Mouse (Mus musculus) embryonic stem cell, embryonic (primary cell): Measurements from ENCODE around the gene Rbm18.
"Not testable (repeated sequence)": the region's sequence is repeated elsewhere in the genome, so short reads cannot be mapped to it uniquely, and the experiment has no call there.

Source experiments
- CTCF ChIA-PET, 4 experiments: fragments of 300-600 bp in 2 of 4; fragments of 350-600 bp in 2 of 4; sonication (Branson Sonifier 250); formaldehyde crosslinking; loops; one replicate each; lab custom pipeline; 2022; ENCODE audit warnings: inconsistent platforms in 2 of 4; lab: Charles Lee
- POLR2A ChIA-PET, 4 experiments: fragments of 300-600 bp in 2 of 4; fragments of 350-600 bp in 2 of 4; sonication (Branson Sonifier 250); formaldehyde crosslinking; loops; one replicate each; lab custom pipeline; 2022; ENCODE audit warnings: antibody characterized with exemption in 4 of 4, inconsistent platforms in 1 of 4; lab: Charles Lee

The Rbm18 gene

DNA sequence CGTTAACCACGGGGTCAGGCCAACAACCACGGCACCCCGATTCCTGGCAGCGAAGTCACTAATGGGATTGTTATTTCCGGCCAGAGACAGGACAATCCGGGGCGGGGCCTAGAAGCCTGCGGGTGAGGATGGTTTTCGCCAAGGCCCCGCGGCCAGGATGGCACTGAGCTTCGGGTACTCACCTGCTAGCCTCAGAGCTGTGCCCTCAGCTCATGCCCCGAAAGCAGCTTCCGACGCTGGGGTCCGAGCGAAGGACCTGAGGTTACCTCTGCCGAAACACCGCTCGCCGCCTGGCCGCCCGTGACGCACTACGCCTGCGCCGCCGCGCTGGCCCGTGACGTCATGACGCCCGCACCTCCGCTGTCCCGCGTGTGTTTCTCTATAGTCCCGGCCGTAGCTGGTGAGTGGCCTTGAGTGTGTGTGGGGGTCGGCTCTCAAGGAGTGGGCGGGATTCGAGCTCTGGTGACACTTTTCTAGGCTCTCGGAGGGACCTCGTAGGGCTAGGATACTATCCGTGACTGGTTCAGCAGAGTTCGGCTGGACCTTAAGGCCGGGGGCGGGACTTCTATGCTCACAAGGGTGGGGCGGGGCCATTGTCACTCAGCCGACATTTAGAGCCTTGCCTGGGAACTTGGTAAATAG is at the start of gene Rbm18, which contains the start of gene Mrrf:
Gene Rbm18 (minus strand): TSS at position 474 of the 642 bp plus-strand sequence.
Gene Mrrf (plus strand): TSS at position 90 of the 642 bp plus-strand sequence.
- CTCF ChIA-PET = no interaction called here
- POLR2A ChIA-PET = interaction anchor here in 3 of 4 experiments (0.5 to 1.6 kb wide), 15 partner anchors 9 to 1497 kb away, joined by 3 to 7 read pairs (median 3); partner anchors contain the start of gene Pdcl (in 1 of the 3)

DNA sequence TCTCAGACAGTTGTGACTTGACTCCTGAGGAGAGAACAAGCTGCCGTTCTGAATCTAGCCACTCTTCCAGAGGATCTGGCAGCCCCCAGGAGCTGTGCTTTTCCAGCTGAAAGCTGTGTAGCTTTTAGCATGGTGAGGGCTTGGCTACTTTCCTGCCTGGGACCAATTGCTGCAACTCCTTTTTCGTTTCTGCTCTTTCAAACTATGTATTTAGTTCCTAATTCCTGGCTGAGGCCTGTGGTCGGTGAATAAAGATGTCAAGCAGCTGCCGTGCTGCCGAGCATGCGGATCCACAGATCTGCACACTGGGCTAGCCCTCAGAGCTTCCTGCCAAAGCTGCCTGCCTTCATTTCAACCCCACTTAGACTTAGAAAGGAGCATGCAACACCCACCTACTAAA is 48.3 kb upstream of the Rbm18 start:
- ChIA-PET POLR2A (interaction anchor here in 1 of 4 experiments (1.0 to 1.9 kb wide), 2 partner anchors 10 to 56 kb away, joined by 3 to 4 read pairs; no protein-coding TSS in a partner anchor), CTCF (no interaction called here)

DNA sequence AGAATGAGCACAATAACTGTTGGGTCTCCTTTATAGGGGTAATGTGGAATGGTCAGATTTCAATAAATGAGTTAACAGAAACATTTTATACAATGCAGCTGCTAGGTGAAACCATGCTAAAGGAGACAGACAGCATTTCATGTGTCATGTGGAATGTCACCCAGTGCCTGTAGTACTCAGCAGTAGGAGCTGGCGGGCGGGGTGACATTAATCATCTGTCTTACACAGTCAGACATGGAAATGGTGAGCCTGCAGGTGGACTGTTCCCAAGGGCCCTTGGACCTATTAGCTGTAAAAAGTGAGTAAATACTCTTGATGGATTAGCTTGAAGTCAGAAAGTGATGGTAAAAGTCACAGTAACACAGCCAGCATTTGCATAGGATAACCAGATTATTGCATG is 47.6 kb upstream of the Rbm18 start:
- ChIA-PET CTCF (no interaction called here), POLR2A (interaction anchor here in 1 of 4 experiments (1.0 to 1.9 kb wide), 2 partner anchors 10 to 55 kb away, joined by 3 to 4 read pairs; no protein-coding TSS in a partner anchor)

DNA sequence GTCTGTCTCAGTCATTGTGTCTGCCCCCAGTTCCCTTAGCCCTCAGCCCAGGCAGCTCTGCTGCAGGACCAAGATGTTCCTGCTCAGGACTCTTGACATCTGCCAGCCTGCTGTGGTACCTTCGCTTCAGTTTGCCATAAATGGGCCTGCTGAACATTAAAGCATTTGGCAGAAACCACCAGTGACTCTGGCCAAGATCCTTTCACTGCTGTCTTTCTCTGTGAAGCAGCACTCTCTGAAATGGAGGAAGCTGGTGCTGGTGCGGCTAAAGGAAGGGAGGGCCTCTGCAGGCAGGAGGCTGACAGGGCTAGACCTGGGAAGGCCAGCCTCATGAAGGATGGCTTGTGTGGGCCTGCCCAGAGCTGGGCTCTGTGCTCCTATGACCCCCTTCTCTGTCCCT is 46.7 kb upstream of the Rbm18 start:
- POLR2A ChIA-PET = interaction anchor here in 1 of 4 experiments (0.5 kb wide), 1 partner anchor 764 kb away, joined by 3 read pairs; no protein-coding TSS in a partner anchor

DNA sequence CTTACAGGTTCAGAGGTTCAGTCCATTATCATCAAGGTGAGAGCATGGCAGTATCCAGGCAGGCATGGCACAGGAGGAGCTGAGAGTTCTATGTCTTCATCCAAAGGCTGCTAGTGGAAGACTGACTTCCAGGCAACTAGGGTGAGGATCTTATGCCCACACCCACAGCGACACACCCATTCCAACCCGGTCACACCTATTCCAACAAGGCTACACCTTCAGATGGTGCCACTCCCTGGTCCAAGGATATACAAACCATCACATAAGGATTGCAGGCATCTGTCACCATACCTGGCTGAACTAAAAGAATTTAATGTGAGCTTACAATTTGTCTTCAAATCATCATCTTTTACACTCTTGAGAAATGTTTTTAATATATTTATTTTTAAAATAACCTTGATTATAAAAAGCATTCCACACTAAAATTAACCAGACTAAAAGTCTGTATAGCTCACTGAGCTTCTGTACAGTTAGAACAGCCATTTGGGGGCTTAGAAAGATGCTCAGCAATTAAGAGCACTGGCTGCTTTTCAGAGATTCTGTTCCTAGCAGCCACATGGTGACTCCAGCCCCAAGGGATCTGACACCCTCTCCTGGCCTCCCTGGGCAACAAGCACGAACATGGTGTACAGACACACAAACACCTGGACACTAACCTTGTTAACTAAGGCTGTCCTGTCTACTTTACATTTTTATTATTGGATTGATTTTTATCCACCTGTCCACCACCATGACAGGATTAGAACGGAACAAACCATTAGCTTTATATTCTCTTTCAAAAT is 45.2 kb upstream of the Rbm18 start:
- CTCF ChIA-PET = not testable (repeated sequence)
- POLR2A ChIA-PET = interaction anchor here in 1 of 4 experiments (1.0 to 1.3 kb wide), 2 partner anchors 11 to 17 kb away, joined by 3 read pairs; no protein-coding TSS in a partner anchor

More for the DNA sequence above, 46.7 kb upstream of the Rbm18 start:
- CTCF ChIA-PET = no interaction called here

DNA sequence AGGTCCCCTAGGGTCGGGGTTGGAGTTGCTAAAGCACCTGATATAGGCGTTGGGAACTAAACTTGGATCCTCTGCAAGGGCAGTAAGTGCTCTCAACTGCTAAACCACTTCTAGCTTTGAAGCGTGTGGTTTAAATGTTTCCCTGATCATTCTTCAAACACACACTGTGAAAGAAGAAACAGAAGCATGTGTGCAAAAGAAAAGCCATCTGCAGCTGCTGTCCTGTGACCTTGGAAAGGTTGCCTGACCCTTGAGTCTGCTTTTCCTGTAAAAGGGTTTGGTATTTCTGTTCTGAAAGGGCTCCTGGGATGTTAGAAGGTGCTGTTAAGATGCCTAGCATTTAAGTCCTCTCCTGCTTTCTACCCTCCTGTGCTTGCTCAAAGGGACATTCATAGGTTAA is 42.9 kb upstream of the Rbm18 start:
- CTCF ChIA-PET = no interaction called here
- POLR2A ChIA-PET = interaction anchor here in 1 of 4 experiments (1.1 kb wide), 1 partner anchor 24 kb away, joined by 4 read pairs; no protein-coding TSS in a partner anchor

DNA sequence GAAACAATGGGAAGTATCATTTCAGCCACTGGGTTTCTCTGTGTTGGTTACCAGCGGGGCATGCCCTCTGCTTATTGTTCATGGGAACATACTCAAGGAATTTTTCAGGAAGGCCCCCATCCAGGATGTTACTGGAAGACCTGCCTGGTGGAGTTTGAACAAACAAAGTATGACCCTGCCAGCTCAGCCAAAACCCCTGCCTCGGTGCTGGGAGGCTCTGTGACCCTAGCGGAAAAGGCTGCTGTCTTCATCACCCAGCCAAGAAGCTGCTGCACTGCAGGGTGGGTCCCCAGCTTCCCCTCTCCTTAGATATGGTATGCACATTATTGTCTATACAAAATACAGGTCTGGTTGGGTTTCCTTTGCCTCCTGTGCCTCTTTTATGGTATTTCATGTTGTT is 36.0 kb upstream of the Rbm18 start:
- CTCF ChIA-PET = interaction anchor here in 1 of 4 experiments (0.7 kb wide), 1 partner anchor 475 kb away, joined by 3 read pairs; no protein-coding TSS in a partner anchor
- POLR2A ChIA-PET = no interaction called here

DNA sequence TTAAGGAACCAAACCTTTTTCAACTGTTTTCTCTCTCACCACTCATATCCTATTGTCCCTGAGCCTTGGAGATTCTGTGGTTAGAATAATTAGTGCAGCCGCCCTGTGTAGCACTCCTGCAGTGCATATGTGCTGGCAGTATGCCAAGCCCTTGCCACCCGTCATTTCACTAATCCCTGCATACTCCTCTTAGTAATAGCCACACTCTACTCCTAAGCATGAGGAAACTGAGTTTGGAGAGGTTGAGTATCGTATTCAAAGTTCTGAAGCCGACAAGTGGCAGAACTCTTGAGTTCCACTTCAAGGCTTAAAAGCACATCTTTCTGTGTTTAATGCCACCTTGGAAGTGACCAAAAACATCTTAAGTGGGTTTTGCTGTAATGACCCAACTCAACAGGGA is 35.6 kb upstream of the Rbm18 start:
- CTCF ChIA-PET = interaction anchor here in 1 of 4 experiments (0.7 kb wide), 1 partner anchor 475 kb away, joined by 3 read pairs; no protein-coding TSS in a partner anchor
- POLR2A ChIA-PET = no interaction called here

DNA sequence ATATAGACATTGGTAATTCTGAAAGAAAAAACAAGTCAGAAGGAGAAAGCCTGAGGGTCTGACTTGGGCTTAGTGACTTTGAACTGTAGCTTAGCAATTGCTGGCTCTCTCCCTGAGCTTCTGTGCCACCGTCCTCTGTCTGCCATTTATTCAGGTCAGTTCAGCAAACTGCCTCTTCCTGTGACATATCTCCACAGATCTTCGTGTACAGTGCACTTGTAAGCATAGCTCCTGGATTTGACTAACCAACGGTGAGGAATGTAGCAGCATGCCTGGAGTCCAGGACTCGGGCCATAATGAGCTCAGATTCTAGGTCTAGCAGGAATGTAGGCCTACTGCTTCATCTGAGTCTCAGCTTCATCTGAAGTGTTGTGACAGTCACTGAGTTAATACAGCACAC is 32.6 kb upstream of the Rbm18 start:
- ChIA-PET POLR2A (no interaction called here), CTCF (no interaction called here)

DNA sequence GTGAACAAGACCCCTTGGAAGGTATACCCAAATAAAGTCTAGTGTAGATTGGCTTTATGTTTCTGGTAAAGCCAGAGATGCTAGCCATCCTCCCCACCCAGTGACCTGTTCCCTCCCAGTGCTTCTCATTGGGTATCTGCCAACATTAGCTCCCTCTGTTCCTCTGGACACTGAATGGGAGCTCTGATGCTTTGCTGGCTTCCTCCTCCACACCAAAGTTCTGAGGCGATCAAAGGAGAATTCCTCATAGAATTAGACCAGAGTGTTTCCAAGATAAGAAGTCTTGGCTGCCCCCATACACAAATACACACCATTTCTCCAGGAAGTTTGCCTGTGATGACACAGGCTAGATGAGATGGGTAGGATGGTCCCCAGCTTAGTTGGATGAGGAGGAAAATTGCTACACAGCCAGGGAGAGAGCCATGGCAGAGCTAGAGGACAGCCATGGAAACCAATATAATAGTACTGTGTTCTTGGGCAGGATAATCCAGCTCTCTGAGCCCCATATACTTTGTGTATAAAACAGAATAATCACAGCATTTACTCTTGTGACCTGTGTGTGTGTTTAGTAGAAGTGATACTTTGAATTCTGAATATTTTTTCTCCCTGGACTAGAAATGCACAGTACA is 31.5 kb upstream of the Rbm18 start:
- ChIA-PET CTCF (no interaction called here), POLR2A (interaction anchor here in 1 of 4 experiments (0.8 kb wide), 1 partner anchor 127 kb away, joined by 3 read pairs; no protein-coding TSS in a partner anchor)

DNA sequence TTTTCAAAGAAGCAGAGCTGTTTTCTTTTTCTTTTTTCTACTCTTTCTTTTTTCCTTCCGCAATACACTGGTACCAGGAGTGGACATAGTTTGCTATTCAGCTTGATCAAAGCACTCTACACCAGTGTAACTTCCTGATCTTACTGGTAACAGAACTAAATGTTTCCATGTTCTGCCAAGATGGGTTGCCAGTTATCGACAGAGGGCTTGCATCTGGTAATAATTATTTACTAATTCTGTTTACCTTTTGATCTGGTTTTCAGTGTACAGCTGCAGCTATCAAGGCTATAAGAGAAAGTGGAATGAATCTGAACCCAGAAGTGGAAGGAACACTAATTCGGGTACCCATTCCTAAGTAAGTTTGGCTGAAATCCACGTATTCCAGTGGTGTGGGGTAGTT is 22.8 kb upstream of the Rbm18 start:
- CTCF ChIA-PET = no interaction called here
- POLR2A ChIA-PET = interaction anchor here in 1 of 4 experiments (0.5 kb wide), 1 partner anchor 18 kb away, joined by 4 read pairs; no protein-coding TSS in a partner anchor

DNA sequence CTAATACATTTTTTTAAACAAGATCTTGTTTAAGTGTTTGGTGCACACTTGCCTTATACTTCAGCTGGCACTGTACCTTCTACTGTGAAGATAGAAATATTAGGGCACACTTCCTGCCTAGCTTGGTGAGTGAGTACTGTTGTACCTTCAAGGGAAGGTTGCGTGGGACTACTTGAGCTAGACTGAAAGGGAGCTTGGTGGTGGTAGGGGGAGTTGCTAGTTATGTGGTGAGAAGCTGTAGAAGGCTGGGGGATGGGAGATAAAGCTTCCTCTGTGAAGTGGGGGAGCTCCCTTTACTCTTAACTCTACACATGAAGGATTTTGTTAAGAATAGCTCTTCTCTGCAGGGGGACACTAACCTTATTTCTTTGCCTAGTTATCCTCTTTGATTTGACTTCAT is 20.9 kb upstream of the Rbm18 start:
- CTCF ChIA-PET = no interaction called here
- POLR2A ChIA-PET = interaction anchor here in 2 of 4 experiments (0.8 to 1.2 kb wide), 3 partner anchors 8 to 42 kb away, joined by 3 read pairs; partner anchors contain the start of gene Rbm18 (in 1 of the 2)

DNA sequence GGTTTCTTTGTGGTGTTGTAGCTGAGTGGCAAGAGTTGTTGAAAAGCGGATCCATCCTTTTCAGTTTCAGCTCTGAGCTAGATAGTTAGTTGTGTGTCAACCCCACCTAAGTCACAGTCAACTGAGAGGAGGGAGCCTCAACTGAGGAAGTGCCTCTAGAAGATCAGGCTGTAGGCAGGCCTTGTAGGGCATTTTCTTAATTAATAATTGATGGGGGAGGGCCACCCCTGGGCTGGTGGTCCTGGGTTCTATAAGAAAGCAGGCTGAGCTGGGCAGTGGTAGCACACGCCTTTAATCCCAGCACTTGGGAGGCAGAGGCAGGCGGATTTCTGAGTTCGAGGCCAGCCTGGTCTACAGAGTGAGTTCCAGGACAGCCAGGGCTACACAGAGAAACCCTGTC is 15.8 kb upstream of the Rbm18 start:
- CTCF ChIA-PET = not testable (repeated sequence)

DNA sequence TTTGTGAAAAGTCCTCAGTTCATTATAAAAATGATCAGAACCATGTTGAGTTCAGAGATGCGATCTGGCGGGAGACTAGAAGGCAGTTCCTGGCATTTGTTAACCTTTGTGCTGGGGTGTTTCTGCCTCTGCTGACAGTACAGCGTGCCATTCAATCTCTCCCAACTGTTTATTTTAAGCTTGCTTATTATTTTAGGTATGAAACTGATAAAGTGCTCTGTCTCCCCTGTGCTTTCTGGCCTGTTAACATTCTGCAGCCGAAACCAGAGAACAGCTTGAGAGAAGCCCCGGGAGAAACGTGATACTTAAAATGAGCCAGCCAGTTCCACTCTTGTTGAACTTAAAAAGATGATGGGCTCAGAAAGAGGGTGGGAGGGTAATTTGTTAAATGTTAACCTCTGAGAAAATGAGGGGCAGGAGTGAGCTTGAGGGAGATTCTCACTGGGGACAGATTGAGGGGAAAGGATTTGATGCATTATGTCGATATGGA is 12.3 kb upstream of the Rbm18 start:
- ChIA-PET CTCF (interaction anchor here in 1 of 4 experiments (0.6 kb wide), 2 partner anchors 46 to 644 kb away, joined by 5 to 9 read pairs; no protein-coding TSS in a partner anchor), POLR2A (interaction anchor here in 1 of 4 experiments (1.3 kb wide), 1 partner anchor 9 kb away, joined by 3 read pairs; no protein-coding TSS in a partner anchor)

More for the DNA sequence above, 15.8 kb upstream of the Rbm18 start:
- POLR2A ChIA-PET = not testable (repeated sequence)

DNA sequence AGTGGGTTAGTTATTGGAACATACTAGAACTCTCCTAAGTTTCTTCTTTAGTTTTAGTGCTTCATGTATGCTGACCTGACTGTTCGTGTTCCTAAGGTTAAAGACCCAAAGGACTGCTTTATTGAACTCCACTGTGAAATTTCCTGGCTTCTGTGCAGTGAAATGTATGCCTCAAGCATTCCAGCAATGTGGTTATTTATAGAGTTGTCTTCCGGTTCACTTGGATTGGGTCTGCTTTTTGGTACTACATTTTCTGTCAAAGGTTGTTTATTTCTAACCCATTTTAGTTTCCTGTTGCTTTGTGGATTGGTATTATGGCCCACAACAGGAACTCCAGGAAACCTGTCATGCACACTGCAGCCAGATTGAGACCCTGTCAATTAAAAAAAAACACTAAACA is 2.5 kb upstream of the Rbm18 start:
- ChIA-PET CTCF (no interaction called here), POLR2A (no interaction called here)

DNA sequence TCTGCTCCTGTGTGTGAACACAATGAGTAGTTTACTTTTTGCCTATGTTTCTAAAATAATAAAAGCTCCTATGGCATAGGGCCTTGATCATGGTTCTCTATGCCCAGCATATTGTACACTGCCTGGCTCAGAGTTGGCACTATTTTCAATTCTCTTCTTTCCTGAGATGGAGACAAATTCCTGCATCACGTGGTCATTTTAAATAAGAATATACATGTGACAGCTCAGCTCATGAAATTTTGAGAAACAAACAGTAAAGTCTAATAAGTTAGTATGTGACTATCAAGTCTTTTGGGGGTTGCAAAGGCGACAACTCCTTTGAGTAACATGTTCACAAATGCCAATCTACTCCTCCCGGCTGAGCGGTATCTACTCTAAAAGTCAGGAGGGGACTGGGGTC is 686 bp downstream of the Rbm18 start:
- ChIA-PET POLR2A (interaction anchor here in 3 of 4 experiments (0.6 to 1.6 kb wide), 11 partner anchors 9 to 87 kb away, joined by 3 to 7 read pairs (median 4); no protein-coding TSS in a partner anchor), CTCF (no interaction called here)

DNA sequence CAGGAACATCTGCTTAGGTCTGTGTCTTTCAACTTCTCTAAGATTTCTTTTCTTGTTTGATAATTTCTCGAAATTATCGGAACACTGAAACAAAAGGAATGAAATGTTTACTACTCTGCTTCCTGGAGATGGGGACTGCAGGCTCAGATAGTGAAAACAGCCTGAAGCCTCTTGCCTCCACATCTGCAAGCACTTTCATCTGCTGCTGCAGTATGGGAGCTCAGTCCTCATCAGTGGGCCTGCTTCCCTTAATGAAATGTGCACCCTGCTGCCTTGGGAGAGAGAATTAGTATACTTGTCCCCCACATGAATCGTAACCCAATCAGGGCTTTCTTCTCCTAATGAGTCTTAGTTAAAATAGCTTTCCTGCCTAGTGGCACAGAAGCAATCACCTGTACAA is 7.5 kb downstream of the Rbm18 start:
- CTCF ChIA-PET = no interaction called here
- POLR2A ChIA-PET = interaction anchor here in 1 of 4 experiments (0.9 kb wide), 1 partner anchor 56 kb away, joined by 3 read pairs; no protein-coding TSS in a partner anchor

DNA sequence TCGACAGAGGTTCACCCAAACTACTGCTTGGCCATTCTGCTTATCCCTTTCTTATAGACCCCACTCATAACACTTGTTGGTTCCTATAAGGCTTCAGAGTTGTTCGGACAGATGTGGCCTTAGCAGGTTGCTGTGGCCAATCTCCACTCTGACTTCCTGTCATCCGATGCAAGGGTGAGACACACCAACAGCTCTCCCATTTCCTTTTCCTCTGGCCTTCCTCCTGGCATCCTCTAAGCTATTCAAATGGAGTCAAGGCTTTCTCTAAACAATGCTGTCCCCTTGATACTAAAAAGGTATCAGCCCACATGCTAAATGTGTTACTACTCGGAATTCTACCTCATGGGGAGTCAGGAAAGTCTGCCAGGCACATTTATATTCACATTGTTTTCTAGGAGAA is 8.6 kb downstream of the Rbm18 start:
- CTCF ChIA-PET = no interaction called here

More for the DNA sequence above, 8.6 kb downstream of the Rbm18 start:
- POLR2A ChIA-PET = interaction anchor here in 1 of 4 experiments (1.0 kb wide), 1 partner anchor 69 kb away, joined by 3 read pairs; no protein-coding TSS in a partner anchor
